Mouse (Mus musculus) megakaryocyte, embryonic 14.5 days (primary cell): ENCODE data around the gene Pcgf6. TPM values are rescaled to one million over a fixed set of nuclear protein-coding genes. Genes with fewer than 3 reads are reported as not detected.
"Not testable (repeated sequence)": the region's sequence is repeated elsewhere in the genome, so short reads cannot be mapped to it uniquely, and the experiment has no call there.

Source experiments
- H3K27me3 ChIP-seq: replicated peaks from 2 replicates; pipeline ENCODE3; 2012; ENCODE audit warnings: inconsistent platforms
- H3K36me3 ChIP-seq: replicated peaks from 2 replicates; pipeline ENCODE3; 2012; ENCODE audit warnings: low read length, inconsistent platforms, mixed read lengths
- H3K4me1 ChIP-seq: 2 replicates; pipeline ENCODE4 v1.6.1; 2012; ENCODE audit warnings: inconsistent platforms
- H3K4me3 ChIP-seq: replicated peaks from 2 replicates; pipeline ENCODE3; 2012; ENCODE audit warnings: moderate library complexity, mild to moderate bottlenecking, inconsistent platforms
- H3K9me3 ChIP-seq: 2 replicates; pipeline ENCODE4 v1.6.1; 2012; ENCODE audit warnings: inconsistent platforms
- FLI1 ChIP-seq: IDR thresholded peaks from 2 replicates; pipeline ENCODE4 v1.6.1; 2012; ENCODE audit warnings: low read length, inconsistent platforms, mixed read lengths
- GATA1 ChIP-seq: IDR thresholded peaks from 3 replicates; pipeline ENCODE4 v1.6.1; 2012; ENCODE audit warnings: mixed read lengths, low read length, inconsistent platforms, borderline replicate concordance
- polyA plus RNA-seq: library from polyadenylated mRNA; stranded (reverse); fragments of >175 nt; gene quantifications from 2 replicates; pipeline ENCODE4 v1.2.3, GENCODE M21; 2012; ENCODE audit warnings: low replicate concordance; ENCODE audit not compliant: insufficient read depth

Gene Pcgf6
- polyA plus RNA-seq, 1 experiment, result 2.9 TPM

- no peak overlapping the region for H3K4me3 ChIP-seq
- TF ChIP-seq FLI1 (no peak), GATA1 (no peak)
- H3K36me3 ChIP-seq, result no peaks in the 10 kb centered on the region
- H3K9me3 ChIP-seq, result peaks cover 7% of the 10 kb centered on the region
- peaks cover 4% of the 10 kb centered on the region; the same call in 1 of the 2 replicates for H3K4me1 ChIP-seq
- peaks cover 28% of the 10 kb centered on the region for H3K27me3 ChIP-seq
Observed at GRCm38 (mm10) chr19:47003742-47004511, 46.8 kb downstream of the Pcgf6 start.

- Histone ChIP-seq H3K4me1 (peaks cover 21% of the 10 kb centered on the region), H3K27me3 (peaks cover 35% of the 10 kb centered on the region)
- not testable (repeated sequence) for H3K36me3 ChIP-seq, H3K9me3 ChIP-seq, H3K4me3 ChIP-seq
Observed at GRCm38 (mm10) chr19:47000357-47000756, 50.3 kb downstream of the Pcgf6 start.

GRCm38 (mm10) chr19:46999753-47000152, 51.0 kb downstream of the Pcgf6 start:
- peaks cover 33% of the 10 kb centered on the region for H3K27me3 ChIP-seq
- no peaks in the 10 kb centered on the region for H3K36me3 ChIP-seq
- H3K4me1 ChIP-seq, result peaks cover 21% of the 10 kb centered on the region
- no peak for TF ChIP-seq GATA1
- no peak for TF ChIP-seq FLI1
- no peak overlapping the region for H3K4me3 ChIP-seq
- no peaks in the 10 kb centered on the region for H3K9me3 ChIP-seq

- H3K36me3 ChIP-seq, result no peaks in the 10 kb centered on the region
- peaks cover 38% of the 10 kb centered on the region for H3K27me3 ChIP-seq
- TF ChIP-seq FLI1, result no peak
- no peak for TF ChIP-seq GATA1
- H3K4me3 ChIP-seq, result no peak overlapping the region
- peaks cover 29% of the 10 kb centered on the region for H3K4me1 ChIP-seq
- H3K9me3 ChIP-seq, result no peaks in the 10 kb centered on the region
Observed at GRCm38 (mm10) chr19:46998953-46999352, 51.8 kb downstream of the Pcgf6 start.

- Histone ChIP-seq H3K9me3 (no peaks in the 10 kb centered on the region), H3K27me3 (peaks cover 34% of the 10 kb centered on the region), H3K36me3 (no peaks in the 10 kb centered on the region), H3K4me3 (peak overlapping the region; percentile 28), H3K4me1 (peaks cover 30% of the 10 kb centered on the region)
- TF ChIP-seq FLI1, result no peak
- TF ChIP-seq GATA1, result no peak
Observed at GRCm38 (mm10) chr19:46998168-46998870, 52.4 kb downstream of the Pcgf6 start.

GRCm38 (mm10) chr19:46996095-46996494, 54.6 kb downstream of the Pcgf6 start:
- H3K36me3 ChIP-seq, result no peaks in the 10 kb centered on the region
- no peak overlapping the region for H3K4me3 ChIP-seq
- peaks cover 37% of the 10 kb centered on the region for H3K4me1 ChIP-seq
- H3K9me3 ChIP-seq, result no peaks in the 10 kb centered on the region
- H3K27me3 ChIP-seq, result peaks cover 32% of the 10 kb centered on the region
- no peak for TF ChIP-seq GATA1
- TF ChIP-seq FLI1, result no peak

GRCm38 (mm10) chr19:46992329-46992728, 58.4 kb downstream of the Pcgf6 start:
- H3K36me3 ChIP-seq, H3K4me3 ChIP-seq, H3K9me3 ChIP-seq: not testable (repeated sequence)
- Histone ChIP-seq H3K4me1 (peaks cover 67% of the 10 kb centered on the region), H3K27me3 (peaks cover 25% of the 10 kb centered on the region)

- H3K36me3 ChIP-seq, result no peaks in the 10 kb centered on the region
- no peak for TF ChIP-seq GATA1
- no peak for TF ChIP-seq FLI1
- peaks cover 64% of the 10 kb centered on the region for H3K4me1 ChIP-seq
- H3K9me3 ChIP-seq, result no peaks in the 10 kb centered on the region
- H3K27me3 ChIP-seq, result peaks cover 16% of the 10 kb centered on the region
- H3K4me3 ChIP-seq, result no peak overlapping the region
Observed at GRCm38 (mm10) chr19:46991145-46991544, 59.6 kb downstream of the Pcgf6 start.

GRCm38 (mm10) chr19:46990625-46991024, 60.1 kb downstream of the Pcgf6 start:
- H3K36me3 ChIP-seq, H3K9me3 ChIP-seq: not testable (repeated sequence)
- Histone ChIP-seq H3K27me3 (peaks cover 12% of the 10 kb centered on the region), H3K4me3 (peak overlapping the region; percentile 57), H3K4me1 (peaks cover 66% of the 10 kb centered on the region)

- Histone ChIP-seq H3K36me3 (no peaks in the 10 kb centered on the region), H3K4me3 (peak overlapping the region; percentile 59), H3K27me3 (peaks cover 11% of the 10 kb centered on the region), H3K4me1 (peaks cover 71% of the 10 kb centered on the region), H3K9me3 (no peaks in the 10 kb centered on the region)
- no peak for TF ChIP-seq GATA1
- TF ChIP-seq FLI1, result no peak
Observed at GRCm38 (mm10) chr19:46990153-46990518, 60.6 kb downstream of the Pcgf6 start.
